Mouse (Mus musculus) ovary, adult 10 weeks (tissue): Measurements from ENCODE around the gene Ndufb4. TPM values are rescaled to one million over a fixed set of nuclear protein-coding genes. Genes with fewer than 3 reads are reported as not detected.

Experiments used
- polyA plus RNA-seq: library from polyadenylated mRNA; stranded (reverse); fragments of 350-450 nt; fragmentation: Illumina TruSeq; extraction: RNeasy Lipid Tissue Mini Kit (QIAGEN cat#74804); gene quantifications from one replicate; pipeline ENCODE4 v1.2.3, GENCODE M21; 2014

Gene Ndufb4
- polyA plus RNA-seq = 213 TPM

GRCm38 (mm10) chr16:37653731-37654657, at the start of gene Ndufb4:
Gene Ndufb4, minus strand, starts transcription at chr16:37654453.

Other genes with a start within 250 kb of the Ndufb4 start
- 32.0 TPM for gene Gtf2e1, start 114.7 kb downstream of the Ndufb4 start, polyA plus RNA-seq
- gene Rabl3, start 114.6 kb downstream of the Ndufb4 start, polyA plus RNA-seq = 25.8 TPM
- gene Hgd, start 74.3 kb downstream of the Ndufb4 start, polyA plus RNA-seq = not detected
- 108 TPM for gene Fstl1, start 122.4 kb upstream of the Ndufb4 start, polyA plus RNA-seq
- gene Gm36028, start 206.7 kb upstream of the Ndufb4 start, polyA plus RNA-seq = not detected
- gene Lrrc58, start 213.9 kb upstream of the Ndufb4 start, polyA plus RNA-seq = 112 TPM